In the genomic region with DNA sequence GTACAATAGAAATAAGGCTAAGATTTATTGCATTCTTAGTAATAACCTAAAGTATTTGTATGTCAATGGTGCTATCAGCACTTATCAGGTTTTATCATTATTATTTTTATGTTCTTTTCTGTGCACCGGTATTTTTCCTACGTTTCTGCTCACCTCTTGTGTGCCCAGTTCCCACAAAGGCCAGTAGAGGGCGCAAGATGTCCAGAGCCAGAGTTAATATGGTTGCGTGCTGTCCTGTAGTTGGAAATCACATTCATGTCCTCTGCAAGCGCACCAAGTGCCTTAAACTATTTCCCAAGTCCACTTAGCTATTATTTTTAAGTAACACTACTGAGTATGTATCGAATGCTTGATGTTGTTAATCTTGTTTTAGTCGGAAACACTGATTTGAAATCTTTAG, we compare ENCODE assay signal across 8 mouse cellular contexts.
DNase-seq lines count a peak whose midpoint lies in the region; ATAC-seq lines count a peak whose summit lies in the region.

No protein-coding gene starts in this region.

- intact Hi-C loops in gastrocnemius, postnatal 14 days (cut with DNase I; ENCODE audit: low total_unique reads) = no loop called here

- ATAC-seq in common myeloid progenitor, adult 5-6 weeks (replicated peaks; ENCODE audit: low read depth, poor library complexity, severe bottlenecking) = peak; percentile 60; the same call in 1 of the 2 replicates

- DNase-seq in gastrocnemius, postnatal 14 days = peak; percentile 5
- DNase-seq in gastrocnemius, adult 18-20 months (ENCODE audit: low spot score) = no peak
- peak; percentile 15 for DNase-seq in urinary bladder, postnatal 14 days (ENCODE audit: low spot score)
- no peak for DNase-seq in urinary bladder, adult 2 months (ENCODE audit: low spot score)
- peak; percentile 42 to 53 for DNase-seq in kidney, postnatal 25 days
- peak; percentile 35 for DNase-seq in lung, postnatal 36 days
- DNase-seq in yolk sac, embryonic 10.5 days (ENCODE audit: low spot score) = no peak

Comparison
In these comparisons a context has a peak if more than half of its experiments do, and no peak if none do; other contexts are left out.
1. DNase-seq: peak in gastrocnemius, postnatal 14 days (single experiment), urinary bladder, postnatal 14 days (single experiment), kidney, postnatal 25 days (2 of 2) and lung, postnatal 36 days (single experiment); none in gastrocnemius, adult 18-20 months (single experiment), urinary bladder, adult 2 months (single experiment) and yolk sac, embryonic 10.5 days (single experiment).